Mouse (Mus musculus): ENCODE measurements around the gene Zdhhc19.
"Not testable (repeated sequence)": the region's sequence is repeated elsewhere in the genome, so short reads cannot be mapped to it uniquely, and the experiment has no call there.

Gene Zdhhc19

GRCm38 (mm10) chr16:32487234-32488111 lies 8.6 kb upstream of the Zdhhc19 start, which contains the start of gene Slc51a:
TSS of gene Slc51a (minus strand) at chr16:32487879.
- no peak for DNase-seq (ENCODE audit: low spot score)

GRCm38 (mm10) chr16:32488939-32489338 lies 7.1 kb upstream of the Zdhhc19 start:
- no peak for DNase-seq (ENCODE audit: low spot score)

- DNase-seq (ENCODE audit: low spot score), result not testable (repeated sequence)
Observed at GRCm38 (mm10) chr16:32494371-32494770, 1.7 kb upstream of the Zdhhc19 start.

- DNase-seq (ENCODE audit: low spot score), result no peak
Observed at GRCm38 (mm10) chr16:32498996-32499395, 2.9 kb downstream of the Zdhhc19 start.

- DNase-seq (ENCODE audit: low spot score), result peak; percentile 85
Observed at GRCm38 (mm10) chr16:32499430-32500037, 3.5 kb downstream of the Zdhhc19 start.

GRCm38 (mm10) chr16:32501459-32501858 lies 5.4 kb downstream of the Zdhhc19 start:
- DNase-seq (ENCODE audit: low spot score), result no peak

GRCm38 (mm10) chr16:32502621-32503335 lies 6.7 kb downstream of the Zdhhc19 start:
- DNase-seq (ENCODE audit: low spot score), result no peak

GRCm38 (mm10) chr16:32503633-32504032 lies 7.6 kb downstream of the Zdhhc19 start:
- DNase-seq (ENCODE audit: low spot score), result no peak

- DNase-seq (ENCODE audit: low spot score), result no peak
Observed at GRCm38 (mm10) chr16:32506298-32506697, 10.2 kb downstream of the Zdhhc19 start.

- DNase-seq (ENCODE audit: low spot score), result no peak
Observed at GRCm38 (mm10) chr16:32506868-32507267, 10.8 kb downstream of the Zdhhc19 start.

- peak; percentile 52 for DNase-seq (ENCODE audit: low spot score)
Observed at GRCm38 (mm10) chr16:32507407-32507806, 11.3 kb downstream of the Zdhhc19 start.

- DNase-seq (ENCODE audit: low spot score), result no peak
Observed at GRCm38 (mm10) chr16:32508035-32508434, 12.0 kb downstream of the Zdhhc19 start.

- DNase-seq (ENCODE audit: low spot score), result no peak
Observed at GRCm38 (mm10) chr16:32508506-32509065, 12.5 kb downstream of the Zdhhc19 start.

GRCm38 (mm10) chr16:32509066-32509942 lies 13.2 kb downstream of the Zdhhc19 start:
- DNase-seq (ENCODE audit: low spot score), result no peak

GRCm38 (mm10) chr16:32510399-32511337 lies 14.6 kb downstream of the Zdhhc19 start:
- no peak for DNase-seq (ENCODE audit: low spot score)

- DNase-seq (ENCODE audit: low spot score), result no peak
Observed at GRCm38 (mm10) chr16:32511338-32511734, 15.3 kb downstream of the Zdhhc19 start.

GRCm38 (mm10) chr16:32511827-32512490 lies 15.9 kb downstream of the Zdhhc19 start:
- no peak for DNase-seq (ENCODE audit: low spot score)

GRCm38 (mm10) chr16:32512921-32513320 lies 16.9 kb downstream of the Zdhhc19 start:
- DNase-seq (ENCODE audit: low spot score), result peak; percentile 49

- no peak for DNase-seq (ENCODE audit: low spot score)
Observed at GRCm38 (mm10) chr16:32513401-32513800, 17.3 kb downstream of the Zdhhc19 start.

- DNase-seq (ENCODE audit: low spot score), result no peak
Observed at GRCm38 (mm10) chr16:32513948-32514347, 17.9 kb downstream of the Zdhhc19 start.
